Mouse (Mus musculus) kidney, adult 11 months (tissue): Measurements from ENCODE around the gene Hydin.
"Not testable (repeated sequence)": the region's sequence is repeated elsewhere in the genome, so short reads cannot be mapped to it uniquely, and the experiment has no call there.

Experiments used
- DNase-seq: peaks from one replicate; pipeline ENCODE4 v3.0.0; 2022

Hydin gene

DNA sequence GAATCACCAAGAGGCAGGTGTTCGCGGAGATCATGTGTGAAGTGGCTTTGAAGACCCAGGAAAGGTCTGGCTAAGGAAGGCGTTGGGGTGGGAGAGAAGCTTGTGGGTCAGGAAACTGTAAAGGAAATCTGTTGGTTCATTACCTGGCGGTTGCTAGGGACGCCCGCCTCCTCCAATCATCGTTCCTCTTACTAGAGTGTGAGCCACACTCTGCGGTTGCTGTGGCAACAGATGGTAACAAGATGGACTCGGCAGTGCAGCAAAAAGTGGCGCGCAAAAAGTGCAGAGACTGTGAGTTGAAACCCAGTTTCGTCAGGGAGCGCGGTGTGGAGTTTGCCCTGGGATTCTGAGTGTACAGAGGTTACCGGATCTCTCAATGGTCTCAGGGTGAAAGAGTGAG is at the start of gene Hydin:
Gene Hydin (plus strand): TSS at position 237 of the 400 bp plus-strand sequence.
- DNase-seq, result peak; percentile 74

- DNase-seq, result no peak
These were observed 49.6 kb upstream of the Hydin start for GRCm38 (mm10) chr8:110217198-110217597.

GRCm38 (mm10) chr8:110217681-110218131 is 49.1 kb upstream of the Hydin start:
- peak; percentile 99 for DNase-seq

DNA sequence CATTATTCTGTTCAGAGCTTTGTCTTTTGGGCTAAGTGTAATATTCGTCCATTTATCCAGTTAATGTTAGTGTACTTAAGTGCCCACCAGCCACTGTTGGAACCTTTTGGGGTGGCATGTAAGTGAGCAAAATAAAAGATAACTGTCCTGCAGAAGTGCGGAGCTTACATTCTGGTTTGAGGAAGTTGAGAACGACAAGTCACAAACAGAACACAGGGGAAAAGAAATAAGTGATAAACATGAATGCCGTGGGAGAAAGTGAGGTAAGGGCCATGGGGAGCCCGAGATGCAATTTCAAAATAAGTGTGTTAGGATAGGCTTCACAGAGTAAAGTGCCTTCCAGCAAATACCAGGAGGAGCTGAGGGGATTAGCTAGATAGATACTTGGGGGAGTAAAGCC is 48.3 kb upstream of the Hydin start:
- no peak for DNase-seq

GRCm38 (mm10) chr8:110220936-110221335 is 45.8 kb upstream of the Hydin start:
- DNase-seq, result no peak

GRCm38 (mm10) chr8:110230803-110231202 is 36.0 kb upstream of the Hydin start:
- DNase-seq, result peak; percentile 46

DNA sequence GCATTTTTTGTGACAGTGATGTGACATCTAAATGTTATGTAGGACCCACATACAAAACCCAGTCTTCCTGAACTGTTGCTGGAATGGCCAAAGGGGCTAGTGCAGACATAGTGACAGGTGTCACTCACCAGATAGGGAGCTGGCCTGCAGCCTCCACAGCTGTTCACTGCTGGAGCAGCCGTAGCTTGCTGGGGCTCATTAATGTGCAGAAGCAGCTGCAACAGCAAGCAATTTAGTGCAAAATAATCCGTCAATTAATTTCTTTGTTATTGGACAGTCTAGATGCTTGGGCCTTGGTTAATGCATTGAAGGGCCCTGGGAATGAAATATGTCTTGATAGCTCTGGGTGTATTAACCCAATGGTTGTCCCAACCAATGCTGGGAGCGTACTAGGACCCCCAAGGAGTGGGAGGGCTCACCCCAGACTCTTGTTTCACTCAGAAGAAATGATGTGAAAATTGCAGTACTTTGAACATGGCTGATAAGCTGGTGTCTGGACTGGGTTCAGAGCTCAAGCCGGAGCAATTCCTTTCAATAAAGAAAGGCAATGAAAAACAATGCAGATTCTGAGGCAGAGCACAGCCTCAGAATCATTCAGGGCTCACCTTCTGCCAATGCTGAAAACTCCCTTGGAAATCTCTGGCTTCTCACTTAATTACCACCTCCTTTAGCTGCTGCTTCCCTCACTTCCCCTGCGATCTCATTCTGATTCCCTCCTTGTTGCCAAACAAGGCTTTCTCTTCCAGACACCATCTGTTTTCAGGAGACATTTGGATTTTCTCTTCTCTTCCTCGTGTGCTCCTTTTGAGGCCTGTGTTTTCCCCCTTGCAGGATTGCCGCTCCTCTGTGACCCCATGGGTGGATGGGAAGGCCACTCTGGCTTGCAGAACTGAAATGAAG is 24.2 kb upstream of the Hydin start:
- no peak for DNase-seq

DNA sequence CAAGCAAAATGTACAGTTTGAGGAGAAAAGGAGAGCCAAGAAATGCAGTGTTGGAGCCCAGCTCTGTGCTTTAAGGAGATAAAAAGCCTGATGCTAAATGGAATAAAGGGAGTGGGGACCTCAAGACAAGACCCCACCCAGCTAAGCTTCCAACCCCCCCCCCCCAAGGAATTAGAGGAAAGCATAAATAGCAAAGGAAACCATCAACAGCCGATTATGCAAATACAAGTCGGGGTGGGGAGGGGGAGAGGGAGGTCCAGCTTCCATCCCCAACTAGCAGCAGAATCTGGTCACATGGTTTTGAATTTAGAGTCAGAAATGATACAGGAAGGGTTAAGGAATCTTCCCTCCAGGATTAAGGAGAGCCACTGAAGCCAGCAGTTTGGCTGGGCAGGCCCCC is 22.2 kb upstream of the Hydin start:
- no peak for DNase-seq

- DNase-seq, result no peak
These were observed 19.5 kb upstream of the Hydin start for GRCm38 (mm10) chr8:110247238-110247637.

DNA sequence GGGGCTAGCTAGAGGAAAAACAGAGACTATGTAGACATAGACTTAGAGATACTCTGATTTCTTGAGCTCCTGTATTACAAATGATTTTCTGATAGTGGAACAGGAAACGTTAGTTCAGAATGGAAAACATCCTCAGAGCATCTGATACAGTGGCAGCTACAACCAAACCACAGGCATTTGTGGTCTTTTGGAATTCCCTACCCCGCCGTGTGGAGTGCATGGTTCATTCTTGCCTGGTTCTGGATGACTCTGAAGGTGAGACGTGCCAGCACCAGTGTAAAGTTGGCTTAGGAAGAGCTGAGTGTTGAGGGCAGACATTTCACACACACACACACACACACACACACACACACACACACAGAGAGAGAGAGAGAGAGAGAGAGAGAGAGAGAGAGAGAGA is 12.8 kb upstream of the Hydin start:
- no peak for DNase-seq

GRCm38 (mm10) chr8:110265796-110266305 is 926 bp upstream of the Hydin start:
- DNase-seq, result no peak

DNA sequence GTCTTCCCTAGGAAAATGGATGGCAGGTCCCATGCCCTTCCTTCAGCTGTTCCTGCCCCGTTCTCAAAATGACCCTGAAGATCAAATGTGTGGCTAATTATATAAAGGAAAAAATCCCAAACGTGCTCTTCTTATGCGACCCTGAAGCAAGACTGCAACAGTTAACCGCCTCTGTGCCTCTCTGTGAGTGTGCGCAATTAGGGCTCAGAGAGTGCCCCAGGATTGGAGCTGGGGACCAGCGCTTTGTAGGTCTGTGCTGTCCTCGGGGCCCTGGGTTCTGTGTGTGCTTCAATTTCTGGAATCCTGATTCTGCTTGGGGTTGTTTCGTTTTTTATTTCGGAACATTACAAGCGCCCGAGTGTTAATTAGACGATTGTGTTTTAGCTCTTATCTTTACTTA is 491 bp downstream of the Hydin start:
- DNase-seq, result no peak

DNA sequence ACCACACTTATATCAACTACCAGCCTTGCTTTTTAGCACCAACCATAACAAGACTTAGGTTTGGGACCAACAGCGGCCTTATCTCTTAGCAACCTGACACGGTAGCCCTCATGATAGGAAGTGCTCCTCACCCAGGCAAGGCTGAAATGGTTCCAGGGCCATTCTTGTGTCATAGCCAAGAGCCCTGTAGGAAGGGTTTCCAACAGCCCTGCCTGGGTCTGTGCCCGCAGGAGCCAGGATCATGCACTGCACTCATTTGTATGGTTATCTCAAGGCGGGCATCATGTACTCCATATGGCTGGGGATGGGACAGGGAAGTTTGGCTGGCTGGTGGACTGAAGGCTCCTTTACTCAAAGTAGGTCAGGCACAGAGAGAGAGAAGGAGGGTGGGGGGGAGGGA is 3.9 kb downstream of the Hydin start:
- no peak for DNase-seq

GRCm38 (mm10) chr8:110273394-110273793 is 6.6 kb downstream of the Hydin start:
- DNase-seq, result no peak

DNA sequence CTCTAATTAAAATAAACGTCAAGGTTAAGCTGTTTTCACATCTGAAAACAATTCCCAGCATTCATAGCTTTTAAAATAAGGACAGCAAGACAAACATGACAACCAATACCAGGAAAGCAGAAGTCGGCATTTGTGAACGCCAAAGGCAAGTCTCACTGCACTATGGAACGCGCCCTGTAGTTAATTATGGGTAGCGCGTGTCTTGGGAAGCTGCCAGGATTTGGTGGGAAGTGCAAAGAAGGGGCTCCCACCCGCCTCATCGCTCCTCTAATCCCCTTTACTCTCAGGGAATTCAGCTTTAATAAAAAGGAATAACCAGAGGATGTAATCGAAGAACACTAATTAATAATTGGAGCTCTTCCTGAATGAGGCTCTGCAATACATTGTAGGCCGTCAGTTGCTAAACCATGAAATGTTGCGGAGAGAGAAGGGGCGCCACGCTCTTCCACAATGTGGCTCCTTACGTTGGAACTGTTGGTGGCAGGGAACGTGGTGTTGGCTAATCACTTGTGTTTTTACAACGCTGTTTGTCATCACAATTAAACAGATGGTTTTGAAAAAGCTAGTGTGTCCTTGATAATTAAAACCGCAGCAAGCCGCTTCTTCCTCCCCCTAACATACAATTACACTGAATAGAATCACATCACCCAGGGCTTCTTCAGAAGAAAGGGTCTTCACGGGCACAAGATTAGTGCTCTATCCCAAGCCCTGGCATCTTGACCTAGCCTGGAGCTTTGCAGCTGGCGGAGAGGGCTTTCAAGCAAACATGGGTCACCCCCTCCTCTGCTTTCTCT is 8.9 kb downstream of the Hydin start:
- DNase-seq, result no peak

DNA sequence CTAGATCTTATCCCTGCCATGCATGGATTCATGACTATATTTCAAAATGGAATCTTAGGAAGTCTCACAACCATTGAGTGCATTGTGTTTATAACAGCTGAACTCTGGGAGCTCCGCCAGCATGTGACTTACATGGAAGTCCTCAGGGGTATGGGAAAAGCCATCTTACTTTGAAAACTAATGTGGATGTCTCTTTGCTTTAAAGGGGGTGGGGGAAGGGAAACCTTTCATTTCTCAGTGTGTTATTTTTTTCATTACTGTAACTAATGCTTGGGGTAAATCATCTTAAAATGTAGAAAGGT is 9.4 kb downstream of the Hydin start:
- no peak for DNase-seq

DNA sequence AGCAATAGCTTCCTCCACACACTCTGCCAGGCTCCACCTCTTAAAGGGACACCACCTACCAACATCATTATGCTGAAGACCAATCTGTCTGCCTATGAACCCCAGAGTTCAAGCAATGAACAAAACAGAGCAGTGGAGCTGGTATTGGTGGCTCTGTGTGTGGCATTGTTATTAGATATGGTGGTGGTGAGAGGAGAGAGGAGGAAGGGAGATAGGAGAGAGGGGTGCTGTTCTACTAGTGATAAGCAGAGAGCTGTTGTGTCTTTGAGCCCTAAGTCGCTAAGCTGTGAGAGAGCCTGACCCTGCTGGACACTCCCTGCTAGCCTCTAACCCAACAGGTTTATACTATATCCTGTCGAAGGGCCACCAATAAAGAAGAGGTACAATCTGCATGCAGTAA is 45.9 kb downstream of the Hydin start:
- DNase-seq, result no peak

GRCm38 (mm10) chr8:110315826-110316225 is 49.0 kb downstream of the Hydin start:
- no peak for DNase-seq

- no peak for DNase-seq
These were observed 52.8 kb downstream of the Hydin start for GRCm38 (mm10) chr8:110319586-110319985.

GRCm38 (mm10) chr8:110321446-110321845 is 54.7 kb downstream of the Hydin start:
- DNase-seq, result no peak

DNA sequence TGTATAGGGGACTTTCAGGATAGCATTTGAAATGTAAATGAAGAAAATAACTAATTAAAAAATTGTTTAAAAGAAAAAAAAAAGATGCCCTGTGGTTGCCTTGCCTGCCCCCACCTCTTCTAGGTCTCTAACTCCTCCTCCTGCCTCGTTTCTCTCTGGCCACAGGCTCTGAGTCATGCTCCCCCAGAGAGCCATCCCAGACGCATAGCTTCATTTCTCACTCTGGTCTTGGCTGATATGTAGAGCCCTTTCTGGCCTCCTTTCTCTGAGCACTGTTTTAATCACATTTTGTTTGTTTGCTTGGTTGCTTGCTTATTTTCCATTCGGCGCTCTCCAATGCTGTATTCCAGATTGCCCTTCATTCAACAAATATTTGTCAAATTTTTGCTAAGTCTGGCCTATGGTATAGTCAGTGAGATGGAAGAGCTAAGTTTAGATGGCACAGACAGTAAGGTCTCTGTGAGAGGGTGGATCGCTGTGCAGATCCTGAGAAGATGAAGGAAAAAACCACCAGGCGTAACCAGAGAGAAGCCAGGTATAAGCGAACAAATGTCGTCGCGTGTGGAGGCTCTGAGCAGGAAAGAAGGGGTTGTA is 57.3 kb downstream of the Hydin start:
- no peak for DNase-seq

DNA sequence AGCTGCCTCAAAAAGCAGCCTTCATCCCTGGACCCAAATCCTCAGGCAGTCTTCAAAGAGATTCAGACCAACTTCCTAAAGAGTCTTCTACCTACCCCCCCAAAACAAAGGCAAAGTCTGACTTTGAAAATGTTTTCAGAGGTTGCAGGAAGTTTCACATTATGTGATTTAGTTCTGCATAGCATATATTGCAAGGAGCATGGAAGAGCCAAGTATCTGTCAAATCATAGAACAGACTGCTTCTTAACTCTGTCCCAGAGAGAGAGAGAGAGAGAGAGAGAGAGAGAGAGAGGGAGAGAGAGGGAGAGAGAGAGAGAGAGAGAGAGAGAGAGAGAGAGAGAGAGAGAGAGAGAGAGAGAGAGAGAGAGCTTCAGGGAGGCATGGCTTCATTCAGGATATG is 60.3 kb downstream of the Hydin start:
- DNase-seq, result not testable (repeated sequence)

DNA sequence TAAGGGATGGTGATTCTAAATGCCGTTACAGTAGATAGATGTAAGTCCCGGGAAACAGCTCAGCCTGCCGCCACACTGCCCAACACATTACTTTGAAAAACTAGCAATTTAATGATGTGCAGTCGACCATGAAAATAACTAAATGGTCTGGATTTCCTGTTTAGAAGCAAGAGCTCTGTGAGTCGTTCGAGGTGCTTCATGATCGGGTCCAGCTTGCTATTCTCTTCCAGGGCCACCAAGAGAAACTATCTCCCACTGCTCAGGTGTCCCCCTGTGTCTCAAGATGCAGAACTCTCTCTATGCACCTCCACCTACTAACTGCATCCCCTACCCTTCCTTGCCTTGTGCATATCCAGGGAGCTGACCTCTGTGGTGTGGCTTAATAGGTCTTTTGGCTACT is 66.6 kb downstream of the Hydin start:
- no peak for DNase-seq

- DNase-seq, result no peak
These were observed 72.7 kb downstream of the Hydin start for GRCm38 (mm10) chr8:110339447-110339846.
